ENCODE assay signal across 13 mouse cellular contexts in the genomic region with DNA sequence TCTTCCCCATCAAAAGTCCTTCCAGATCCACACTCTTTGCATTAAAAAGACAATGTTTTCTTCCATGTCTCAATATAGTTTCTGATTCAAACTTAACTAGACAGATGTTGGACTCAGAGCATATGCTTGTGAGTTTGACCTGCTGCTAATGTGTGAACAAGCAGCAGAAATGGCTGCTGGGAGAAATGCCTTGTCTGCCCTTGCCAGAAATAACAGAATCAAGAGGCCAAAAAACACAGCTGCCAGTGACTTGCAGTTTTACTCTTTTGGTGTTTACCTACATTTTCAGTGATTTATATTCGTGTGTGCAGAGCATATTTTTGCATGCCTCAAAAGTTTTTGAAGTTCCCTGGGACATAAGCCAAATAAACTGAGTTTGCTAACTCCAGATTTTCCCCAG.
A peak's percentile ranks its signal among the peaks of the same experiment; 100 is the strongest.
DNase-seq lines count a peak whose midpoint lies in the region; ATAC-seq and TF ChIP-seq lines count a peak whose summit lies in the region.
"Had no signal": no experiment of that assay in that cellular context is flagged by ENCODE, and none has a peak within 500 bp of the region (broad histone marks: within the 10 kb centered on the region; RNA-seq: fewer than 3 reads in every experiment).

No protein-coding gene starts in this region.

- no peak overlapping the region for H3K4me2 ChIP-seq in forebrain, embryonic 14.5 days (ENCODE audit: low read length)
- H3K4me2 ChIP-seq in forebrain, embryonic 13.5 days: no peak overlapping the region
- H3K4me2 ChIP-seq in lung, postnatal 0 days (replicated peaks; ENCODE audit: low read depth, low read length): no peak overlapping the region
- H3K4me2 ChIP-seq in kidney, embryonic 15.5 days: no peak overlapping the region
- H3K4me2 ChIP-seq: liver, embryonic 13.5 days had no signal

- H3K4me1 ChIP-seq in forebrain, embryonic 14.5 days (ENCODE audit: control insufficient read depth, insufficient read depth, low read length): no peaks in the 10 kb centered on the region
- H3K4me1 ChIP-seq in forebrain, embryonic 13.5 days: no peaks in the 10 kb centered on the region
- H3K4me1 ChIP-seq in lung, postnatal 0 days (ENCODE audit: insufficient read depth, low read depth, low read length): no peaks in the 10 kb centered on the region
- H3K4me1 ChIP-seq in kidney, embryonic 15.5 days: no peaks in the 10 kb centered on the region
- H3K4me1 ChIP-seq: hindbrain, embryonic 10.5 days; liver, embryonic 13.5 days had no signal

- no peaks in the 10 kb centered on the region for H3K36me3 ChIP-seq in forebrain, embryonic 14.5 days (ENCODE audit: control insufficient read depth, insufficient read depth, low read length)
- no peaks in the 10 kb centered on the region for H3K36me3 ChIP-seq in forebrain, embryonic 13.5 days (ENCODE audit: poor library complexity, severe bottlenecking)
- no peaks in the 10 kb centered on the region for H3K36me3 ChIP-seq in lung, postnatal 0 days (ENCODE audit: insufficient read depth, low read length)
- peaks cover under 1% of the 10 kb centered on the region; the same call in 1 of the 2 replicates for H3K36me3 ChIP-seq in kidney, embryonic 15.5 days
- H3K36me3 ChIP-seq: liver, embryonic 13.5 days had no signal

- H3K9me3 ChIP-seq in forebrain, embryonic 14.5 days (replicated peaks; ENCODE audit: control insufficient read depth, low read length): no peaks in the 10 kb centered on the region
- H3K9me3 ChIP-seq in forebrain, embryonic 13.5 days (replicated peaks): no peaks in the 10 kb centered on the region
- no peaks in the 10 kb centered on the region for H3K9me3 ChIP-seq in lung, postnatal 0 days (ENCODE audit: low read length)
- H3K9me3 ChIP-seq in kidney, embryonic 15.5 days (replicated peaks): no peaks in the 10 kb centered on the region
- H3K9me3 ChIP-seq: hindbrain, embryonic 10.5 days; liver, embryonic 13.5 days had no signal

- no peak for ATAC-seq in forebrain, embryonic 14.5 days
- ATAC-seq in forebrain, embryonic 13.5 days: no peak
- no peak for ATAC-seq in lung, postnatal 0 days
- ATAC-seq in kidney, embryonic 15.5 days (replicated peaks; ENCODE audit: low FRiP score): peak; percentile 58; the same call in 1 of the 2 replicates
- ATAC-seq: intestine, postnatal 0 days had no signal

- TF ChIP-seq EP300 in lung, postnatal 0 days (IDR thresholded peaks at IDR 0.05): 0 out of 2 replicates have a peak, but pooled peaks have one; percentile 12

- no peaks in the 10 kb centered on the region for H3K27me3 ChIP-seq in forebrain, embryonic 14.5 days (replicated peaks; ENCODE audit: control insufficient read depth, insufficient read depth, low read length)
- H3K27me3 ChIP-seq in forebrain, embryonic 13.5 days: no peaks in the 10 kb centered on the region
- H3K27me3 ChIP-seq in lung, postnatal 0 days (replicated peaks; ENCODE audit: insufficient read depth, low read length): no peaks in the 10 kb centered on the region
- H3K27me3 ChIP-seq in kidney, embryonic 15.5 days: no peaks in the 10 kb centered on the region
- H3K27me3 ChIP-seq: liver, embryonic 13.5 days had no signal

- TF ChIP-seq CTCF in lung, postnatal 0 days (IDR thresholded peaks at IDR 0.05): no peak

- H3K27ac ChIP-seq in forebrain, embryonic 14.5 days (ENCODE audit: low read depth, low read length): no peak overlapping the region
- H3K27ac ChIP-seq in forebrain, embryonic 13.5 days: no peak overlapping the region
- no peak overlapping the region for H3K27ac ChIP-seq in lung, postnatal 0 days (ENCODE audit: low read length)
- no peak overlapping the region for H3K27ac ChIP-seq in kidney, embryonic 15.5 days
- H3K27ac ChIP-seq: hindbrain, embryonic 10.5 days; left cerebral cortex, adult 2 months; liver, embryonic 13.5 days had no signal

- peak; percentile 7 for DNase-seq in forebrain, embryonic 14.5 days (ENCODE audit: low spot score)
- DNase-seq in lung, postnatal 0 days (ENCODE audit: low spot score): peak; percentile 48
- no peak for DNase-seq in lung, postnatal 4 days
- DNase-seq in skeletal muscle tissue, adult 2 months (ENCODE audit: low read depth, low spot score): peak; percentile 17
- no peak for DNase-seq in layer of hippocampus, postnatal 14 days (ENCODE audit: low spot score in 2 of 2)
- no peak for DNase-seq in gastrocnemius, postnatal 4 days (ENCODE audit: low spot score in 2 of 2)
- DNase-seq: liver, embryonic 13.5 days; thymus, postnatal 14 days had no signal

- WGBS in forebrain, embryonic 14.5 days: 70% methylated on average over 1 of the region's 1 CpGs
- WGBS in forebrain, embryonic 13.5 days: 68% methylated on average over 1 of the region's 1 CpGs
- 12% methylated on average over 1 of the region's 1 CpGs for WGBS in lung, postnatal 0 days
- WGBS in kidney, embryonic 15.5 days: 47% methylated on average over 1 of the region's 1 CpGs

- H3K9ac ChIP-seq in forebrain, embryonic 14.5 days (ENCODE audit: low read length): no peak overlapping the region
- H3K9ac ChIP-seq in forebrain, embryonic 13.5 days: no peak overlapping the region
- no peak overlapping the region for H3K9ac ChIP-seq in lung, postnatal 0 days (replicated peaks; ENCODE audit: low read depth)
- no peak overlapping the region for H3K9ac ChIP-seq in kidney, embryonic 15.5 days
- H3K9ac ChIP-seq: liver, embryonic 13.5 days had no signal

- no peak overlapping the region for H3K4me3 ChIP-seq in forebrain, embryonic 14.5 days (ENCODE audit: low read depth, low read length)
- no peak overlapping the region for H3K4me3 ChIP-seq in forebrain, embryonic 13.5 days
- H3K4me3 ChIP-seq in lung, postnatal 0 days (ENCODE audit: low read depth, low read length): no peak overlapping the region
- H3K4me3 ChIP-seq in kidney, embryonic 15.5 days (replicated peaks): no peak overlapping the region
- H3K4me3 ChIP-seq: hindbrain, embryonic 10.5 days; left cerebral cortex, adult 2 months; liver, embryonic 13.5 days had no signal

Comparison
In these comparisons a context has a peak if more than half of its experiments do, and no peak if none do; other contexts are left out.
1. DNase-seq: peak in forebrain, embryonic 14.5 days (single experiment), lung, postnatal 0 days (single experiment) and skeletal muscle tissue, adult 2 months (single experiment); none in lung, postnatal 4 days (0 of 2), layer of hippocampus, postnatal 14 days (0 of 2) and gastrocnemius, postnatal 4 days (0 of 2).